Comparison of ENCODE assay signal across 13 mouse cellular contexts in the genomic region with DNA sequence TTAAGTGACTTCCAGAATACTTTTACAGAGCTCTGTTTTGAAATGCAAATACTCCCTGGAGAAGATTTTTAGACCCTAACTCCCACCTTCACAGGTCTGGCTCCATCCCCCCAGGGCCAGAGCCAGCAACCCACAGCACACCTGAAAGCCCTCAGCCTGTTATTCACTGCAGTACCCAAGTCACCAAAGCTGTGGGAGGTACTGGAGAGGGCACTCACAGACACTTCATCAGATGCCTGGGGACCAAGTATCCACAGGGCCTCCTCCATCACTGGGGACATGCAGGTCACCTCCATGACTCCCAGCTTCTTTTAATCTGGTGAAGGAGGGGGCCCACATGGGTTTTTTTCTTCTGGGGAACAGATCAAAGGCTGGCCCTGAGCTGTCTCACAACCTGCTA. TPM values are rescaled to one million over a fixed set of nuclear protein-coding genes. Genes with fewer than 3 reads are reported as not detected.
DNase-seq lines count a peak whose midpoint lies in the region; ATAC-seq and TF ChIP-seq lines count a peak whose summit lies in the region.
"Had no signal": no experiment of that assay in that cellular context is flagged by ENCODE, and none has a peak within 500 bp of the region (broad histone marks: within the 10 kb centered on the region; RNA-seq: fewer than 3 reads in every experiment).

No protein-coding gene starts in this region.

- ATAC-seq in forebrain, embryonic 14.5 days: no peak
- ATAC-seq in limb, embryonic 14.5 days (ENCODE audit: low FRiP score, low read depth): no peak

- H3K4me3 ChIP-seq in embryonic facial prominence, embryonic 10.5 days: no peak overlapping the region
- no peak overlapping the region for H3K4me3 ChIP-seq in forebrain, embryonic 14.5 days (ENCODE audit: low read depth, low read length)
- H3K4me3 ChIP-seq in limb, embryonic 14.5 days (replicated peaks; ENCODE audit: low read length): no peak overlapping the region
- H3K4me3 ChIP-seq: neural tube, embryonic 12.5 days had no signal

- H3K27me3 ChIP-seq in embryonic facial prominence, embryonic 10.5 days (replicated peaks; ENCODE audit: low read depth, poor library complexity, severe bottlenecking): peaks cover 28% of the 10 kb centered on the region
- H3K27me3 ChIP-seq in forebrain, embryonic 14.5 days (replicated peaks; ENCODE audit: control insufficient read depth, insufficient read depth, low read length): no peaks in the 10 kb centered on the region
- H3K27me3 ChIP-seq in limb, embryonic 14.5 days (ENCODE audit: control insufficient read depth, insufficient read depth, low read length): no peaks in the 10 kb centered on the region
- H3K27me3 ChIP-seq: neural tube, embryonic 12.5 days had no signal

- H3K4me2 ChIP-seq in forebrain, embryonic 14.5 days (ENCODE audit: low read length): 0 out of 2 replicates have a peak overlapping the region, but pooled peaks have one; percentile 18
- no peak overlapping the region for H3K4me2 ChIP-seq in limb, embryonic 14.5 days (replicated peaks; ENCODE audit: low read depth, low read length, severe bottlenecking)

- H3K9ac ChIP-seq in forebrain, embryonic 14.5 days (ENCODE audit: low read length): peak overlapping the region; percentile 25; the same call in 1 of the 2 replicates
- H3K9ac ChIP-seq in limb, embryonic 14.5 days (ENCODE audit: low read depth, low read length, severe bottlenecking): no peak overlapping the region
- H3K9ac ChIP-seq: neural tube, embryonic 12.5 days had no signal

- TF ChIP-seq POLR2A in limb, embryonic 14.5 days (IDR thresholded peaks at IDR 0.05; ENCODE audit: borderline replicate concordance, extremely low read depth, insufficient read depth, insufficient read length): no peak

- H3K27ac ChIP-seq in embryonic facial prominence, embryonic 10.5 days (replicated peaks): 0 out of 2 replicates have a peak overlapping the region, but pooled peaks have one; percentile 63
- peak overlapping the region; percentile 97 for H3K27ac ChIP-seq in forebrain, embryonic 14.5 days (ENCODE audit: low read depth, low read length)
- peak overlapping the region; percentile 45; the same call in 1 of the 2 replicates for H3K27ac ChIP-seq in limb, embryonic 14.5 days (replicated peaks; ENCODE audit: low read depth, low read length)
- H3K27ac ChIP-seq: neural tube, embryonic 12.5 days had no signal

- no peaks in the 10 kb centered on the region for H3K9me3 ChIP-seq in embryonic facial prominence, embryonic 10.5 days
- H3K9me3 ChIP-seq in forebrain, embryonic 14.5 days (replicated peaks; ENCODE audit: control insufficient read depth, low read length): no peaks in the 10 kb centered on the region
- no peaks in the 10 kb centered on the region for H3K9me3 ChIP-seq in limb, embryonic 14.5 days (ENCODE audit: control insufficient read depth, low read length)
- H3K9me3 ChIP-seq: neural tube, embryonic 12.5 days had no signal

- no peaks in the 10 kb centered on the region for H3K36me3 ChIP-seq in embryonic facial prominence, embryonic 10.5 days (replicated peaks)
- no peaks in the 10 kb centered on the region for H3K36me3 ChIP-seq in forebrain, embryonic 14.5 days (ENCODE audit: control insufficient read depth, insufficient read depth, low read length)
- no peaks in the 10 kb centered on the region for H3K36me3 ChIP-seq in limb, embryonic 14.5 days (ENCODE audit: control insufficient read depth, insufficient read depth, low read length)
- H3K36me3 ChIP-seq: neural tube, embryonic 12.5 days had no signal

- DNase-seq in kidney, adult 18-20 months: peak; percentile 49
- no peak for DNase-seq in kidney, postnatal 4 days
- no peak for DNase-seq in embryonic facial prominence, embryonic 10.5 days (ENCODE audit: low spot score)
- no peak for DNase-seq in forebrain, embryonic 14.5 days (ENCODE audit: low spot score)
- no peak for DNase-seq in limb, embryonic 14.5 days (ENCODE audit: low spot score)
- DNase-seq in gastrocnemius, postnatal 4 days (ENCODE audit: low spot score in 2 of 2): no peak
- no peak for DNase-seq in urinary bladder, postnatal 4 days (ENCODE audit: low spot score in 2 of 2)
- no peak for DNase-seq in natural killer cell, adult 2 months (ENCODE audit: low spot score in 2 of 2)
- DNase-seq: cerebellum, adult 2 months; heart, postnatal 14 days; liver; thymus, postnatal 25 days had no signal

- peaks cover 61% of the 10 kb centered on the region for H3K4me1 ChIP-seq in embryonic facial prominence, embryonic 10.5 days
- H3K4me1 ChIP-seq in forebrain, embryonic 14.5 days (ENCODE audit: control insufficient read depth, insufficient read depth, low read length): peaks cover 69% of the 10 kb centered on the region
- H3K4me1 ChIP-seq in limb, embryonic 14.5 days (ENCODE audit: control insufficient read depth, insufficient read depth, low read length): peaks cover 43% of the 10 kb centered on the region

RNA-seq across cellular contexts. Expression of a gene that starts 40.2 kb away (rescaled TPM):
- polyA plus RNA-seq in embryonic facial prominence, embryonic 10.5 days (2016; fragmentation: Nextera tagmentation; extraction: Ambion mirVana): 1.2 and 1.5 TPM in 2 replicates
- polyA plus RNA-seq in forebrain, embryonic 14.5 days (2014; fragmentation: Nextera tagmentation; extraction: Ambion mirVana): 8.6 and 9.6 TPM in 2 replicates
- polyA plus RNA-seq in limb, embryonic 14.5 days (2012; rRNA removed): 11.8 and 13.1 TPM in 2 replicates
- 6.5 TPM in 2 replicates for polyA plus RNA-seq in limb, embryonic 14.5 days (2014; fragmentation: Nextera tagmentation; extraction: Ambion mirVana)
- 1 to 10 TPM; 1.6 to 1.7 TPM for total RNA-seq in gastrocnemius, postnatal 4 days (2021)

Comparison
In these comparisons a context has a peak if more than half of its experiments do, and no peak if none do; other contexts are left out.
1. H3K27ac ChIP-seq: peak in every context shown above with its lines; median percentile 97 in forebrain, embryonic 14.5 days; 63 in embryonic facial prominence, embryonic 10.5 days; 45 in limb, embryonic 14.5 days.